9 mouse cellular contexts compared by ENCODE assay signal in genomic region chr17:56251136-56251829, GRCm38 (mm10). TPM values are rescaled to one million over a fixed set of nuclear protein-coding genes. Genes with fewer than 3 reads are reported as not detected.
DNase-seq lines count a peak whose midpoint lies in the region; ATAC-seq and TF ChIP-seq lines count a peak whose summit lies in the region.
"Had no signal": no experiment of that assay in that cellular context is flagged by ENCODE, and none has a peak within 500 bp of the region (broad histone marks: within the 10 kb centered on the region; RNA-seq: fewer than 3 reads in every experiment).

No protein-coding gene starts in this region.

- peak in 1 of 2 experiments; percentile 13; a peak in 1 of 4 replicates for TF ChIP-seq EP300 in MEL (IDR thresholded peaks at IDR 0.05; ENCODE audit: low read depth in 1 of 2, low read length in 2 of 2)

- H3K9ac ChIP-seq in MEL (ENCODE audit: control insufficient read depth, low read depth, low read length, poor library complexity, severe bottlenecking) = no peak overlapping the region
- H3K9ac ChIP-seq in neural tube, embryonic 15.5 days (replicated peaks) = no peak overlapping the region
- H3K9ac ChIP-seq: heart, embryonic 13.5 days had no signal

- DNase-seq in B cell, adult 2 months = peak; percentile 86 to 90
- peak; percentile 76 for DNase-seq in MEL (ENCODE audit: low read depth, low spot score)
- DNase-seq in kidney, postnatal 14 days = peak; percentile 79
- DNase-seq in lung, adult 2 months = peak; percentile 72
- peak; percentile 68 for DNase-seq in thymus, postnatal 0 days (ENCODE audit: low spot score)

- peak overlapping the region; percentile 35 for H3K4me2 ChIP-seq in neural tube, embryonic 15.5 days
- H3K4me2 ChIP-seq: heart, embryonic 13.5 days had no signal

- H3K27ac ChIP-seq in MEL (ENCODE audit: control insufficient read depth, low read depth, low read length) = no peak overlapping the region
- H3K27ac ChIP-seq in neural tube, embryonic 15.5 days (replicated peaks) = peak overlapping the region; percentile 81
- H3K27ac ChIP-seq: heart, embryonic 13.5 days had no signal

- H3K79me2 ChIP-seq in MEL (ENCODE audit: control insufficient read depth, insufficient read depth, low read length, poor library complexity) = no peaks in the 10 kb centered on the region; the same call in 1 of the 2 replicates

- peak; percentile 54 for TF ChIP-seq RAD21 in MEL (IDR thresholded peaks at IDR 0.05; ENCODE audit: low read depth, low read length)

- H3K36me3 ChIP-seq in MEL (ENCODE audit: control insufficient read depth in 1 of 2, insufficient read depth in 2 of 2, low read length in 2 of 2) = peaks cover 0 to 3% of the 10 kb centered on the region in 2 experiments; a peak in 1 of 4 replicates
- no peaks in the 10 kb centered on the region for H3K36me3 ChIP-seq in neural tube, embryonic 15.5 days
- H3K36me3 ChIP-seq: heart, embryonic 13.5 days had no signal

- WGBS in lung, adult 2 months = 10% methylated on average over 6 of the region's 6 CpGs
- WGBS in neural tube, embryonic 15.5 days = 15% methylated on average over 6 of the region's 6 CpGs

- TF ChIP-seq POLR2A in MEL (IDR thresholded peaks at IDR 0.05; ENCODE audit: control insufficient read depth in 1 of 2, insufficient read depth in 1 of 2, low read depth in 1 of 2, low read length in 2 of 2, poor library complexity in 1 of 2) = no peak
- no peak for TF ChIP-seq POLR2A in lung, adult 2 months (IDR thresholded peaks at IDR 0.05; ENCODE audit: borderline replicate concordance, extremely low read depth, low read depth, low read length)

- H3K4me1 ChIP-seq in MEL (ENCODE audit: control insufficient read depth in 1 of 2, insufficient read depth in 2 of 2, low read length in 2 of 2) = peaks cover 0 to 11% of the 10 kb centered on the region in 2 experiments; a peak in 1 of 4 replicates
- no peaks in the 10 kb centered on the region; the same call in 1 of the 2 replicates for H3K4me1 ChIP-seq in lung, adult 2 months (ENCODE audit: control insufficient read depth, insufficient read depth, low read length)
- H3K4me1 ChIP-seq in neural tube, embryonic 15.5 days = peaks cover 26% of the 10 kb centered on the region

- TF ChIP-seq CTCF in MEL (IDR thresholded peaks at IDR 0.05 in 2 of 3, conservative IDR thresholded peaks at IDR 0.05 in 1 of 3; ENCODE audit: control insufficient read depth in 1 of 3, insufficient read depth in 1 of 3, low read depth in 2 of 3, low read length in 3 of 3, poor library complexity in 1 of 3, severe bottlenecking in 1 of 3) = peak; percentile 71 to 85 (median 84)
- TF ChIP-seq CTCF in lung, adult 2 months (IDR thresholded peaks at IDR 0.05; ENCODE audit: insufficient read depth, low read length) = peak; percentile 72

- no peaks in the 10 kb centered on the region for H3K9me3 ChIP-seq in MEL (replicated peaks; ENCODE audit: insufficient read depth, low read length)
- no peaks in the 10 kb centered on the region for H3K9me3 ChIP-seq in neural tube, embryonic 15.5 days (replicated peaks)
- H3K9me3 ChIP-seq: heart, embryonic 13.5 days had no signal

- peaks cover 3 to 13% of the 10 kb centered on the region in 2 experiments; a peak in 2 of 4 replicates for H3K27me3 ChIP-seq in MEL (ENCODE audit: control insufficient read depth in 1 of 2, insufficient read depth in 2 of 2, low read length in 2 of 2)
- H3K27me3 ChIP-seq in neural tube, embryonic 15.5 days (replicated peaks) = no peaks in the 10 kb centered on the region; the same call in 1 of the 2 replicates

- ATAC-seq in common myeloid progenitor, adult 5-6 weeks (replicated peaks; ENCODE audit: low read depth, poor library complexity, severe bottlenecking) = peak; percentile 69
- ATAC-seq in granulocyte monocyte progenitor cell, adult 5-6 weeks (replicated peaks; ENCODE audit: poor library complexity, severe bottlenecking) = peak; percentile 65
- ATAC-seq in neural tube, embryonic 15.5 days (ENCODE audit: low FRiP score) = peak; percentile 23; the same call in 1 of the 2 replicates

- no peak overlapping the region for H3K4me3 ChIP-seq in MEL (ENCODE audit: control insufficient read depth in 1 of 2, insufficient read depth in 1 of 2, low read depth in 2 of 2, low read length in 2 of 2)
- H3K4me3 ChIP-seq in lung, adult 2 months (replicated peaks; ENCODE audit: extremely low read depth, low read depth, low read length) = no peak overlapping the region
- H3K4me3 ChIP-seq in neural tube, embryonic 15.5 days (replicated peaks) = no peak overlapping the region
- H3K4me3 ChIP-seq: heart, embryonic 13.5 days had no signal

TF ChIP-seq in MEL, 35 proteins besides CTCF, POLR2A, EP300 and RAD21 (continues in another document):
- TF ChIP-seq CHD1 (IDR thresholded peaks at IDR 0.05; ENCODE audit: low read depth, low read length) (no peak), TAL1 (IDR thresholded peaks at IDR 0.05; ENCODE audit: low read length) (peak; percentile 47), USF1 (IDR thresholded peaks at IDR 0.05; ENCODE audit: low read depth, low read length) (no peak), ZC3H11A (IDR thresholded peaks at IDR 0.05; ENCODE audit: low read depth, low read length) (no peak; the same call in none of the 2 replicates), TBP (IDR thresholded peaks at IDR 0.05; ENCODE audit: low read depth, low read length) (no peak), SMC3 (IDR thresholded peaks at IDR 0.05; ENCODE audit: low read depth, low read length) (peak; percentile 89), MXI1 (IDR thresholded peaks at IDR 0.05; ENCODE audit: low read depth, low read length) (no peak), SIN3A (IDR thresholded peaks at IDR 0.05; ENCODE audit: low read length) (peak; percentile 52), ZNF384 (IDR thresholded peaks at IDR 0.05; ENCODE audit: low read depth, low read length) (0 out of 2 replicates have a peak, but pooled peaks have one; percentile 36), KAT2A (conservative IDR thresholded peaks at IDR 0.05; ENCODE audit: low read depth, low read length) (no peak)

RNA-seq across cellular contexts. Expression of gene Fem1a, which starts 5.3 kb away (rescaled TPM):
- total RNA-seq in MEL (2012; rRNA removed) = 16.2 and 21.5 TPM in 2 replicates
- polyA plus RNA-seq in MEL (2012; ENCODE audit: insufficient read depth in 1 of 2, insufficient read length in 2 of 2, low read depth in 1 of 2, low replicate concordance in 2 of 2, missing spikeins in 1 of 2) = 10 to 100 TPM in 1 of 2 experiments, not detected in 1; 17.1 TPM
- 15.1 and 17.1 TPM in 2 replicates for total RNA-seq in common myeloid progenitor, adult 5-6 weeks (2017)
- total RNA-seq in granulocyte monocyte progenitor cell, adult 5-6 weeks (2014; fragmentation: Nextera tagmentation) = 16.8 and 17.3 TPM in 2 replicates
- total RNA-seq in granulocyte monocyte progenitor cell, adult 5-6 weeks (2017) = 25.6 and 26.5 TPM in 2 replicates
- polyA plus RNA-seq in lung, adult 2 months (2012; rRNA removed) = 28.2 and 29.4 TPM in 2 replicates
- 16.2 and 16.9 TPM in 2 replicates for polyA plus RNA-seq in neural tube, embryonic 15.5 days (2015; fragmentation: Nextera tagmentation; extraction: Ambion mirVana)
- polyA plus RNA-seq in thymus, postnatal 0 days (2015; fragmentation: Nextera tagmentation; extraction: Ambion mirVana) = 11.1 and 12.9 TPM in 2 replicates

RNA-seq across cellular contexts. Expression of gene Ticam1, which starts 25.3 kb away (rescaled TPM):
- 3.5 and 4.6 TPM in 2 replicates for total RNA-seq in MEL (2012; rRNA removed)
- 1 to 10 TPM in 1 of 2 experiments, not detected in 1; 8.7 TPM for polyA plus RNA-seq in MEL (2012; ENCODE audit: insufficient read depth in 1 of 2, insufficient read length in 2 of 2, low read depth in 1 of 2, low replicate concordance in 2 of 2, missing spikeins in 1 of 2)
- 4.1 and 4.6 TPM in 2 replicates for total RNA-seq in common myeloid progenitor, adult 5-6 weeks (2017)
- 8.2 and 14.5 TPM in 2 replicates for total RNA-seq in granulocyte monocyte progenitor cell, adult 5-6 weeks (2014; fragmentation: Nextera tagmentation)
- 2.7 and 6.1 TPM in 2 replicates for total RNA-seq in granulocyte monocyte progenitor cell, adult 5-6 weeks (2017)
- 17.1 and 18.1 TPM in 2 replicates for polyA plus RNA-seq in lung, adult 2 months (2012; rRNA removed)
- polyA plus RNA-seq in neural tube, embryonic 15.5 days (2015; fragmentation: Nextera tagmentation; extraction: Ambion mirVana) = 1.2 and 2.9 TPM in 2 replicates
- polyA plus RNA-seq in thymus, postnatal 0 days (2015; fragmentation: Nextera tagmentation; extraction: Ambion mirVana) = 2.5 and 3.0 TPM in 2 replicates

RNA-seq across cellular contexts. Expression of gene Dpp9, which starts 32.6 kb away (rescaled TPM):
- total RNA-seq in MEL (2012; rRNA removed) = 34.3 and 36.3 TPM in 2 replicates
- polyA plus RNA-seq in MEL (2012; ENCODE audit: insufficient read depth in 1 of 2, insufficient read length in 2 of 2, low read depth in 1 of 2, low replicate concordance in 2 of 2, missing spikeins in 1 of 2) = 10 to 100 TPM in 1 of 2 experiments, not detected in 1; 67.2 TPM
- total RNA-seq in common myeloid progenitor, adult 5-6 weeks (2017) = 13.8 and 14.1 TPM in 2 replicates
- total RNA-seq in granulocyte monocyte progenitor cell, adult 5-6 weeks (2014; fragmentation: Nextera tagmentation) = 39.7 and 46.0 TPM in 2 replicates
- total RNA-seq in granulocyte monocyte progenitor cell, adult 5-6 weeks (2017) = 14.0 and 19.6 TPM in 2 replicates
- polyA plus RNA-seq in lung, adult 2 months (2012; rRNA removed) = 65.8 and 71.9 TPM in 2 replicates
- 22.4 and 27.2 TPM in 2 replicates for polyA plus RNA-seq in neural tube, embryonic 15.5 days (2015; fragmentation: Nextera tagmentation; extraction: Ambion mirVana)
- polyA plus RNA-seq in thymus, postnatal 0 days (2015; fragmentation: Nextera tagmentation; extraction: Ambion mirVana) = 30.5 and 32.7 TPM in 2 replicates

RNA-seq across cellular contexts. Expression of gene Plin3, which starts 41.4 kb away (rescaled TPM):
- total RNA-seq in MEL (2012; rRNA removed) = 6.6 and 7.6 TPM in 2 replicates
- polyA plus RNA-seq in MEL (2012; ENCODE audit: insufficient read depth in 1 of 2, insufficient read length in 2 of 2, low read depth in 1 of 2, low replicate concordance in 2 of 2, missing spikeins in 1 of 2) = 10 to 100 TPM in 1 of 2 experiments, not detected in 1; 13.1 TPM
- total RNA-seq in common myeloid progenitor, adult 5-6 weeks (2017) = 8.7 and 11.6 TPM in 2 replicates
- total RNA-seq in granulocyte monocyte progenitor cell, adult 5-6 weeks (2014; fragmentation: Nextera tagmentation) = 17.0 and 19.3 TPM in 2 replicates
- 29.0 and 29.2 TPM in 2 replicates for total RNA-seq in granulocyte monocyte progenitor cell, adult 5-6 weeks (2017)
- 39.4 and 39.6 TPM in 2 replicates for polyA plus RNA-seq in lung, adult 2 months (2012; rRNA removed)
- polyA plus RNA-seq in neural tube, embryonic 15.5 days (2015; fragmentation: Nextera tagmentation; extraction: Ambion mirVana) = 13.2 and 28.7 TPM in 2 replicates
- polyA plus RNA-seq in thymus, postnatal 0 days (2015; fragmentation: Nextera tagmentation; extraction: Ambion mirVana) = 59.5 TPM in 2 replicates

RNA-seq across cellular contexts. Expression of gene Arrdc5, which starts 48.8 kb away (rescaled TPM):
- total RNA-seq in MEL (2012; rRNA removed) = not detected in 2 replicates
- not detected for polyA plus RNA-seq in MEL (2012; ENCODE audit: insufficient read depth in 1 of 2, insufficient read length in 2 of 2, low read depth in 1 of 2, low replicate concordance in 2 of 2, missing spikeins in 1 of 2)
- total RNA-seq in common myeloid progenitor, adult 5-6 weeks (2017) = not detected in 2 replicates
- not detected in 2 replicates for total RNA-seq in granulocyte monocyte progenitor cell, adult 5-6 weeks (2014; fragmentation: Nextera tagmentation)
- total RNA-seq in granulocyte monocyte progenitor cell, adult 5-6 weeks (2017) = not detected in 2 replicates
- polyA plus RNA-seq in lung, adult 2 months (2012; rRNA removed) = not detected in 2 replicates
- 0.34 TPM in 1 of 2 replicates, not detected in the other for polyA plus RNA-seq in neural tube, embryonic 15.5 days (2015; fragmentation: Nextera tagmentation; extraction: Ambion mirVana)
- polyA plus RNA-seq in thymus, postnatal 0 days (2015; fragmentation: Nextera tagmentation; extraction: Ambion mirVana) = 0.84 and 1.8 TPM in 2 replicates
- polyA plus RNA-seq: heart, embryonic 13.5 days had no signal
